Mouse (Mus musculus) liver, postnatal 0 days (tissue): ENCODE results near the gene Dlk2.

Experiments used
- CTCF ChIP-seq: sonication (generic); IDR thresholded peaks from 2 replicates; pipeline ENCODE4 v1.5.1; 2016; ENCODE audit warnings: antibody characterized with exemption, low read depth
- EP300 ChIP-seq: IDR thresholded peaks from 2 replicates; pipeline ENCODE4 v1.6.1; 2016; ENCODE audit warnings: antibody characterized with exemption, low read depth, mild to moderate bottlenecking

GRCm38 (mm10) chr17:46273803-46274236 is 23.4 kb upstream of the Dlk2 start:
- no peak for TF ChIP-seq CTCF
- no peak for TF ChIP-seq EP300
